Mouse (Mus musculus) intestine, embryonic 15.5 days (tissue): ENCODE data around the gene Tmem56. TPM values are rescaled to one million over a fixed set of nuclear protein-coding genes. Genes with fewer than 3 reads are reported as not detected.

Experiments used
- ATAC-seq: fragments of 200-750 bp; cut with Nextera tagmentation; 2 replicates; pipeline ENCODE4 v1.8.0; 2017; ENCODE audit warnings: moderate TSS enrichment, moderate library complexity
- H3K27ac ChIP-seq: fragments of 300-500 bp; sonication (generic); 2 replicates; pipeline ENCODE4 v1.5.1; 2015; ENCODE audit warnings: mild to moderate bottlenecking, inconsistent platforms
- H3K27me3 ChIP-seq: fragments of 300-500 bp; sonication (generic); replicated peaks from 2 replicates; pipeline ENCODE4 v1.6.1; 2015; ENCODE audit warnings: inconsistent platforms
- H3K36me3 ChIP-seq: fragments of 300-500 bp; sonication (generic); 2 replicates; pipeline ENCODE4 v1.6.1; 2015; ENCODE audit warnings: inconsistent platforms
- H3K4me1 ChIP-seq: fragments of 300-500 bp; sonication (generic); replicated peaks from 2 replicates; pipeline ENCODE4 v1.6.1; 2015; ENCODE audit warnings: inconsistent platforms
- H3K4me2 ChIP-seq: fragments of 300-500 bp; sonication (generic); replicated peaks from 2 replicates; pipeline ENCODE4 v1.6.1; 2015; ENCODE audit warnings: mild to moderate bottlenecking, inconsistent platforms
- H3K4me3 ChIP-seq: fragments of 300-500 bp; sonication (generic); replicated peaks from 2 replicates; pipeline ENCODE4 v1.5.1; 2015; ENCODE audit warnings: inconsistent platforms
- H3K9ac ChIP-seq: fragments of 300-500 bp; sonication (generic); 2 replicates; pipeline ENCODE4 v1.6.1; 2015; ENCODE audit warnings: inconsistent platforms
- H3K9me3 ChIP-seq: fragments of 300-500 bp; sonication (generic); 2 replicates; pipeline ENCODE4 v1.6.1; 2016; ENCODE audit warnings: inconsistent platforms
- WGBS: fragments of 180-500 bp; shearing (Covaris S2); methylation state at CpG from one replicate; pipeline ENCODE4 v1.1.7; 2015; 5-methylcytosine and 5-hydroxymethylcytosine counted together
- polyA plus RNA-seq: library from polyadenylated mRNA; unstranded; fragments of >200 nt; fragmentation: Nextera tagmentation; extraction: Ambion mirVana; gene quantifications from 2 replicates; pipeline ENCODE4 v1.2.1, GENCODE M21; 2015

Tmem56 gene
- polyA plus RNA-seq, 1 experiment from 2014 or later = 1.2 TPM

- no peak overlapping the region for H3K27ac ChIP-seq
- 0 out of 2 replicates have a peak, but pooled peaks cover 2% of the 10 kb centered on the region for H3K4me1 ChIP-seq
- no peak overlapping the region for H3K4me2 ChIP-seq
- H3K36me3 ChIP-seq = no peaks in the 10 kb centered on the region
- no peaks in the 10 kb centered on the region for H3K9me3 ChIP-seq
- 85% methylated on average over 8 of the region's 8 CpGs for WGBS
- no peak for ATAC-seq
- peaks cover 7% of the 10 kb centered on the region; the same call in 1 of the 2 replicates for H3K27me3 ChIP-seq
- H3K9ac ChIP-seq = no peak overlapping the region
- H3K4me3 ChIP-seq = no peak overlapping the region
Measured at GRCm38 (mm10) chr3:121256131-121256530, 26.8 kb downstream of the Tmem56 start.

- peaks cover 7% of the 10 kb centered on the region; the same call in 1 of the 2 replicates for H3K27me3 ChIP-seq
- H3K4me2 ChIP-seq = no peak overlapping the region
- H3K27ac ChIP-seq = no peak overlapping the region
- H3K36me3 ChIP-seq = no peaks in the 10 kb centered on the region
- no peaks in the 10 kb centered on the region for H3K9me3 ChIP-seq
- no peak for ATAC-seq
- no peak overlapping the region for H3K4me3 ChIP-seq
- no peak overlapping the region for H3K9ac ChIP-seq
- 89% methylated on average over 7 of the region's 7 CpGs for WGBS
- H3K4me1 ChIP-seq = 0 out of 2 replicates have a peak, but pooled peaks cover 4% of the 10 kb centered on the region
Measured at GRCm38 (mm10) chr3:121255501-121255900, 27.4 kb downstream of the Tmem56 start.

GRCm38 (mm10) chr3:121250576-121251433, 32.1 kb downstream of the Tmem56 start:
- 0 out of 2 replicates have a peak, but pooled peaks cover 4% of the 10 kb centered on the region for H3K4me1 ChIP-seq
- H3K36me3 ChIP-seq = no peaks in the 10 kb centered on the region
- no peaks in the 10 kb centered on the region for H3K27me3 ChIP-seq
- H3K9ac ChIP-seq = no peak overlapping the region
- no peak for ATAC-seq
- no peak overlapping the region for H3K4me2 ChIP-seq
- no peak overlapping the region for H3K27ac ChIP-seq
- no peaks in the 10 kb centered on the region for H3K9me3 ChIP-seq
- no peak overlapping the region for H3K4me3 ChIP-seq
- 57% methylated on average over 19 of the region's 19 CpGs for WGBS

GRCm38 (mm10) chr3:121250048-121250447, 32.9 kb downstream of the Tmem56 start:
- Histone ChIP-seq H3K36me3 (no peaks in the 10 kb centered on the region), H3K4me1 (0 out of 2 replicates have a peak, but pooled peaks cover 4% of the 10 kb centered on the region), H3K9ac (no peak overlapping the region), H3K27ac (no peak overlapping the region), H3K9me3 (no peaks in the 10 kb centered on the region), H3K4me2 (no peak overlapping the region), H3K4me3 (no peak overlapping the region), H3K27me3 (no peaks in the 10 kb centered on the region)
- no peak for ATAC-seq
- WGBS = 75% methylated on average over 9 of the region's 9 CpGs

GRCm38 (mm10) chr3:121242941-121243340, 40.0 kb downstream of the Tmem56 start:
- H3K27ac ChIP-seq = no peak overlapping the region
- no peaks in the 10 kb centered on the region for H3K4me1 ChIP-seq
- H3K9ac ChIP-seq = no peak overlapping the region
- no peaks in the 10 kb centered on the region for H3K27me3 ChIP-seq
- H3K36me3 ChIP-seq = no peaks in the 10 kb centered on the region
- 73% methylated on average over 4 of the region's 4 CpGs for WGBS
- no peaks in the 10 kb centered on the region for H3K9me3 ChIP-seq
- no peak overlapping the region for H3K4me3 ChIP-seq
- H3K4me2 ChIP-seq = no peak overlapping the region
- no peak for ATAC-seq

GRCm38 (mm10) chr3:121242111-121242936, 40.6 kb downstream of the Tmem56 start:
- ATAC-seq = no peak
- H3K4me3 ChIP-seq = no peak overlapping the region
- no peaks in the 10 kb centered on the region for H3K27me3 ChIP-seq
- 56% methylated on average over 9 of the region's 9 CpGs for WGBS
- no peaks in the 10 kb centered on the region for H3K9me3 ChIP-seq
- H3K27ac ChIP-seq = no peak overlapping the region
- H3K4me2 ChIP-seq = no peak overlapping the region
- H3K9ac ChIP-seq = no peak overlapping the region
- no peaks in the 10 kb centered on the region for H3K36me3 ChIP-seq
- no peaks in the 10 kb centered on the region for H3K4me1 ChIP-seq

- no peaks in the 10 kb centered on the region for H3K36me3 ChIP-seq
- no peak overlapping the region for H3K27ac ChIP-seq
- no peak for ATAC-seq
- H3K4me2 ChIP-seq = no peak overlapping the region
- H3K27me3 ChIP-seq = no peaks in the 10 kb centered on the region
- no peak overlapping the region for H3K9ac ChIP-seq
- H3K9me3 ChIP-seq = no peaks in the 10 kb centered on the region
- H3K4me3 ChIP-seq = no peak overlapping the region
- WGBS = 55% methylated on average over 8 of the region's 8 CpGs
- no peaks in the 10 kb centered on the region for H3K4me1 ChIP-seq
Measured at GRCm38 (mm10) chr3:121240362-121241040, 42.4 kb downstream of the Tmem56 start.

- no peak overlapping the region for H3K27ac ChIP-seq
- H3K27me3 ChIP-seq = no peaks in the 10 kb centered on the region
- no peaks in the 10 kb centered on the region for H3K9me3 ChIP-seq
- H3K36me3 ChIP-seq = no peaks in the 10 kb centered on the region
- 81% methylated on average over 8 of the region's 8 CpGs for WGBS
- H3K4me2 ChIP-seq = no peak overlapping the region
- H3K4me1 ChIP-seq = no peaks in the 10 kb centered on the region
- H3K9ac ChIP-seq = no peak overlapping the region
- no peak for ATAC-seq
- H3K4me3 ChIP-seq = no peak overlapping the region
Measured at GRCm38 (mm10) chr3:121239096-121239495, 43.8 kb downstream of the Tmem56 start.

GRCm38 (mm10) chr3:121224763-121225162, 58.1 kb downstream of the Tmem56 start:
- H3K4me1 ChIP-seq = no peaks in the 10 kb centered on the region
- no peak overlapping the region for H3K27ac ChIP-seq
- H3K4me3 ChIP-seq = no peak overlapping the region
- WGBS = 86% methylated on average over 8 of the region's 8 CpGs
- no peaks in the 10 kb centered on the region for H3K36me3 ChIP-seq
- H3K9ac ChIP-seq = no peak overlapping the region
- H3K27me3 ChIP-seq = no peaks in the 10 kb centered on the region
- H3K4me2 ChIP-seq = no peak overlapping the region
- H3K9me3 ChIP-seq = no peaks in the 10 kb centered on the region
- no peak for ATAC-seq

- H3K4me1 ChIP-seq = no peaks in the 10 kb centered on the region
- H3K4me3 ChIP-seq = no peak overlapping the region
- WGBS = 92% methylated on average over 6 of the region's 6 CpGs
- H3K4me2 ChIP-seq = no peak overlapping the region
- H3K36me3 ChIP-seq = no peaks in the 10 kb centered on the region
- H3K27me3 ChIP-seq = no peaks in the 10 kb centered on the region
- H3K9ac ChIP-seq = no peak overlapping the region
- no peak overlapping the region for H3K27ac ChIP-seq
- ATAC-seq = no peak
- H3K9me3 ChIP-seq = no peaks in the 10 kb centered on the region
Measured at GRCm38 (mm10) chr3:121224185-121224584, 58.7 kb downstream of the Tmem56 start.

GRCm38 (mm10) chr3:121221987-121222386, 60.9 kb downstream of the Tmem56 start:
- H3K9ac ChIP-seq = no peak overlapping the region
- no peaks in the 10 kb centered on the region for H3K36me3 ChIP-seq
- no peak overlapping the region for H3K4me2 ChIP-seq
- no peaks in the 10 kb centered on the region for H3K27me3 ChIP-seq
- H3K9me3 ChIP-seq = no peaks in the 10 kb centered on the region
- H3K4me1 ChIP-seq = no peaks in the 10 kb centered on the region
- WGBS = 73% methylated on average over 7 of the region's 7 CpGs
- no peak overlapping the region for H3K4me3 ChIP-seq
- H3K27ac ChIP-seq = no peak overlapping the region
- ATAC-seq = no peak

GRCm38 (mm10) chr3:121217011-121217410, 65.9 kb downstream of the Tmem56 start:
- Histone ChIP-seq H3K36me3 (no peaks in the 10 kb centered on the region), H3K4me2 (no peak overlapping the region), H3K9me3 (no peaks in the 10 kb centered on the region), H3K9ac (no peak overlapping the region), H3K27me3 (no peaks in the 10 kb centered on the region), H3K4me1 (no peaks in the 10 kb centered on the region), H3K4me3 (no peak overlapping the region), H3K27ac (no peak overlapping the region)
- ATAC-seq = no peak
- 79% methylated on average over 6 of the region's 6 CpGs for WGBS
